Mouse (Mus musculus) neural tube, embryonic 15.5 days (tissue): Measurements from ENCODE around the gene Cd44. TPM values are rescaled to one million over a fixed set of nuclear protein-coding genes. Genes with fewer than 3 reads are reported as not detected.

Source experiments
- ATAC-seq: fragments of 200-750 bp; cut with Nextera tagmentation; 2 replicates; pipeline ENCODE4 v1.8.0; 2017; ENCODE audit warnings: mild to moderate bottlenecking, moderate TSS enrichment, moderate library complexity; ENCODE audit not compliant: low FRiP score
- H3K27ac ChIP-seq: fragments of 300-500 bp; sonication (generic); replicated peaks from 2 replicates; pipeline ENCODE4 v1.5.1; 2015; ENCODE audit warnings: mild to moderate bottlenecking, inconsistent platforms
- H3K27me3 ChIP-seq: fragments of 300-500 bp; sonication (generic); replicated peaks from 2 replicates; pipeline ENCODE4 v1.6.1; 2015; ENCODE audit warnings: inconsistent platforms
- H3K36me3 ChIP-seq: fragments of 300-500 bp; sonication (generic); 2 replicates; pipeline ENCODE4 v1.6.1; 2015; ENCODE audit warnings: inconsistent platforms
- H3K4me1 ChIP-seq: fragments of 300-500 bp; sonication (generic); 2 replicates; pipeline ENCODE4 v1.6.1; 2015; ENCODE audit warnings: inconsistent platforms
- H3K4me2 ChIP-seq: fragments of 300-500 bp; sonication (generic); 2 replicates; pipeline ENCODE4 v1.6.1; 2015; ENCODE audit warnings: inconsistent platforms, mild to moderate bottlenecking, moderate library complexity
- H3K4me3 ChIP-seq: fragments of 300-500 bp; sonication (generic); replicated peaks from 2 replicates; pipeline ENCODE4 v1.5.1; 2015; ENCODE audit warnings: mild to moderate bottlenecking, inconsistent platforms
- H3K9ac ChIP-seq: fragments of 300-500 bp; sonication (generic); replicated peaks from 2 replicates; pipeline ENCODE4 v1.6.1; 2015; ENCODE audit warnings: mild to moderate bottlenecking, inconsistent platforms
- H3K9me3 ChIP-seq: fragments of 300-500 bp; sonication (generic); replicated peaks from 2 replicates; pipeline ENCODE4 v1.6.1; 2016; ENCODE audit warnings: inconsistent platforms
- WGBS: fragments of 180-500 bp; shearing (Covaris S2); methylation state at CpG from one replicate; pipeline ENCODE4 v1.1.7; 2015; ENCODE audit warnings: mixed read lengths; 5-methylcytosine and 5-hydroxymethylcytosine counted together
- polyA plus RNA-seq: library from polyadenylated mRNA; unstranded; fragments of >200 nt; fragmentation: Nextera tagmentation; extraction: Ambion mirVana; gene quantifications from 2 replicates; pipeline ENCODE4 v1.2.1, GENCODE M21; 2015

Cd44 gene
- polyA plus RNA-seq, 1 experiment from 2014 or later, result 6.9 TPM

- H3K27me3 ChIP-seq, result no peaks in the 10 kb centered on the region
- H3K9ac ChIP-seq, result no peak overlapping the region
- ATAC-seq, result no peak
- no peak overlapping the region for H3K27ac ChIP-seq
- no peak overlapping the region for H3K4me2 ChIP-seq
- no peaks in the 10 kb centered on the region for H3K4me1 ChIP-seq
- 92% methylated on average over 3 of the region's 3 CpGs for WGBS
- H3K4me3 ChIP-seq, result no peak overlapping the region
- H3K9me3 ChIP-seq, result no peaks in the 10 kb centered on the region
- H3K36me3 ChIP-seq, result peaks cover 25% of the 10 kb centered on the region
These were observed 123.3 kb downstream of the Cd44 start for GRCm38 (mm10) chr2:102778208-102778607.

- H3K36me3 ChIP-seq, result peaks cover 16% of the 10 kb centered on the region
- H3K4me2 ChIP-seq, result no peak overlapping the region
- H3K27ac ChIP-seq, result no peak overlapping the region
- no peaks in the 10 kb centered on the region for H3K9me3 ChIP-seq
- no peaks in the 10 kb centered on the region for H3K4me1 ChIP-seq
- ATAC-seq, result no peak
- WGBS, result 33% methylated on average over 1 of the region's 1 CpGs
- no peak overlapping the region for H3K9ac ChIP-seq
- no peak overlapping the region for H3K4me3 ChIP-seq
- H3K27me3 ChIP-seq, result no peaks in the 10 kb centered on the region
These were observed 125.9 kb downstream of the Cd44 start for GRCm38 (mm10) chr2:102775561-102775960.

DNA sequence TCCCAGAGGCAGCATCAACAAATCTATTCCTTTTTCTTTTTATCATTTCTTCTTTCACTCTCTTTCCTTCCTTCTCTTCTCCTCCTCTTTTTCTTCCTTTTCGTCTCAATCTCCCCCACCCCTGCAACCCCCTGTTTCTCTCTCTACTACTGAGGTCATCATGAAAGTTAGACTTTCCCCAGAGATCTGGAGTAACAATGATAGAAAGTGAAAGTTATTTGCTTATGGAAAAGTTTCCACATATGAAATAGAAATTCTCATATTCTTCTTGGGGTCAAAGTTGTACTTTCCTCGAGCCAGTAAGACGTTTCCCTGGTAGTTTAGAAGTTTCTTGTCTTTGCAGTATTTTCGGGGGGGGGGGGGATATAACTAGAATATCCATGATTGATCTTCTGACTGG, 126.8 kb downstream of the Cd44 start:
- Histone ChIP-seq H3K27me3 (no peaks in the 10 kb centered on the region), H3K4me1 (no peaks in the 10 kb centered on the region), H3K4me2 (no peak overlapping the region), H3K27ac (no peak overlapping the region), H3K9me3 (no peaks in the 10 kb centered on the region), H3K4me3 (no peak overlapping the region), H3K9ac (no peak overlapping the region), H3K36me3 (peaks cover 22% of the 10 kb centered on the region)
- ATAC-seq, result no peak
- 87% methylated on average over 4 of the region's 4 CpGs for WGBS

- Histone ChIP-seq H3K4me3 (no peak overlapping the region), H3K36me3 (peaks cover 24% of the 10 kb centered on the region), H3K4me2 (no peak overlapping the region), H3K9me3 (no peaks in the 10 kb centered on the region), H3K27ac (no peak overlapping the region), H3K4me1 (no peaks in the 10 kb centered on the region), H3K27me3 (no peaks in the 10 kb centered on the region), H3K9ac (no peak overlapping the region)
- WGBS, result over 99% methylated on average over 5 of the region's 5 CpGs
- ATAC-seq, result no peak
These were observed 129.2 kb downstream of the Cd44 start for GRCm38 (mm10) chr2:102772276-102772675.

DNA sequence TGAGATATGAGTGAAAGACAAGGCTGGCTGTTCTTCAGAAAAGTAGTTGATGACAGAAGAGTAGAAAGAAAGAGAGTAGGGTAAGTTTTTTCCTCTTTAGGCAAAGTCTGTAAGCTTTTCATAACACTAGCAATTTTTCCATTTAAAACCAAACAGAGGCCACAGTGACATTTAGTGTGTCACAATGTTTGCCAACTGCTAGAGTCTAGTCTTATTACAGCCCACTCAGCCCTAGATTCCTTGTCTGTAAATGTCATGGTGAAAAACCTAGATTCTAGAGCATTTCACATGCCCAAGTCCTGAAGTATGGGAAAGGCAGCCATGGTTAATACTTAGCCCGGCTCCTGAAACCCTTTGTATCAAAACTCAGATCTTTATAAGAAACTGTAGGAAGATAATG, 130.2 kb downstream of the Cd44 start:
- H3K36me3 ChIP-seq, result peaks cover 25% of the 10 kb centered on the region
- no peak for ATAC-seq
- no peak overlapping the region for H3K27ac ChIP-seq
- H3K4me1 ChIP-seq, result no peaks in the 10 kb centered on the region
- no peak overlapping the region for H3K9ac ChIP-seq
- no peak overlapping the region for H3K4me3 ChIP-seq
- H3K4me2 ChIP-seq, result no peak overlapping the region
- H3K9me3 ChIP-seq, result no peaks in the 10 kb centered on the region
- no peaks in the 10 kb centered on the region for H3K27me3 ChIP-seq
- 100% methylated on average over 1 of the region's 1 CpGs for WGBS

DNA sequence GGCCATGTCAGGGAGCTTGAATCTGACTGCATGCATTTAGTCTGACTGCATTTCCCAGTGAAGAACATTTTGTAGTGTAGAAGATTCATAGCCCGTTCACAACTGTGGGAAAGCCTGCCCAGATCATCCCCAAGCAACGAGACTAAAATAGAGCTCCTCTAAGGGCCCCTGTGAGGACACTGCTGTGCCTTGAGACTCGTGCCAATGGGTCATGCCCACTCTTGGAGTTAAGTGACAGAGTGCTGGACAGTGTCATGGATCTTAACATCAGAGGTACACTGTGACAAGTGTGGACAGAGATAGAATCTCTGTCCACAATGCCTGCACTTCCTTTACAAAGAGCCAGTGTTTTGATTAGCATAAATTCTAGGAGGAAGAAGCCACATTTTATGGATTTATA, 133.2 kb downstream of the Cd44 start:
- Histone ChIP-seq H3K4me1 (no peaks in the 10 kb centered on the region), H3K9me3 (no peaks in the 10 kb centered on the region), H3K9ac (no peak overlapping the region), H3K36me3 (peaks cover 42% of the 10 kb centered on the region), H3K27me3 (no peaks in the 10 kb centered on the region), H3K4me2 (no peak overlapping the region), H3K4me3 (no peak overlapping the region), H3K27ac (no peak overlapping the region)
- WGBS, result 83% methylated on average over 3 of the region's 3 CpGs
- no peak for ATAC-seq

GRCm38 (mm10) chr2:102764602-102765374, 136.7 kb downstream of the Cd44 start:
- Histone ChIP-seq H3K9ac (no peak overlapping the region), H3K4me3 (no peak overlapping the region), H3K27me3 (no peaks in the 10 kb centered on the region), H3K9me3 (no peaks in the 10 kb centered on the region), H3K4me1 (no peaks in the 10 kb centered on the region), H3K4me2 (no peak overlapping the region), H3K27ac (no peak overlapping the region), H3K36me3 (peaks cover 50% of the 10 kb centered on the region)
- no peak for ATAC-seq
- WGBS, result 85% methylated on average over 8 of the region's 8 CpGs

GRCm38 (mm10) chr2:102763991-102764390, 137.5 kb downstream of the Cd44 start:
- peaks cover 45% of the 10 kb centered on the region for H3K36me3 ChIP-seq
- H3K27ac ChIP-seq, result no peak overlapping the region
- H3K4me2 ChIP-seq, result no peak overlapping the region
- no peak for ATAC-seq
- no peak overlapping the region for H3K4me3 ChIP-seq
- H3K9ac ChIP-seq, result no peak overlapping the region
- no peaks in the 10 kb centered on the region for H3K4me1 ChIP-seq
- 94% methylated on average over 2 of the region's 2 CpGs for WGBS
- H3K9me3 ChIP-seq, result no peaks in the 10 kb centered on the region
- H3K27me3 ChIP-seq, result no peaks in the 10 kb centered on the region

DNA sequence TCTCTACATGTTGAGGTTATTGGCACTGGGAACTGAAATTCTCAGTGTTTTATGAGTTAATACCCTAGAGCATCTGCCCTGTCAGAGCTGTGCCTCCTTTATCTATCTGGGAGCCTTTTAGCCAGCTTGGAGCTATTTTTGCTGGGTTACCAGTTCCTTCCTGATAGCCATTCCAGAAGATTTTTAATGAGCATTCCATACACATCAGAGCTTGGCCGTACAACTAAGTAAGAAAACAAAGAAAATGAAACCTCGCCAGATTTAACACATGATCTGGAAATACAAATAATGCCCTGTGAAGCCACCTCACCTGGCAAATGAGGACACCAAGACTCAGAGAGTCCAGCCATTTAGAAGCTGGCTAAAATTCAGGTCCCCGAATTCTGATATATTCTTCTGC, 138.3 kb downstream of the Cd44 start:
- no peaks in the 10 kb centered on the region for H3K9me3 ChIP-seq

More for the DNA sequence above, 138.3 kb downstream of the Cd44 start:
- H3K4me2 ChIP-seq, result no peak overlapping the region
- H3K4me3 ChIP-seq, result no peak overlapping the region
- no peak overlapping the region for H3K27ac ChIP-seq
- ATAC-seq, result no peak
- no peaks in the 10 kb centered on the region for H3K27me3 ChIP-seq
- no peaks in the 10 kb centered on the region for H3K4me1 ChIP-seq
- 89% methylated on average over 3 of the region's 3 CpGs for WGBS
- peaks cover 47% of the 10 kb centered on the region for H3K36me3 ChIP-seq
- no peak overlapping the region for H3K9ac ChIP-seq

Other genes with a start within 250 kb of the Cd44 start
- gene Slc1a2, start 243.0 kb downstream of the Cd44 start, polyA plus RNA-seq, result 19.6 and 22.3 TPM in 2 replicates
- 70.6 and 74.0 TPM in 2 replicates for gene Pdhx, start 171.8 kb upstream of the Cd44 start, polyA plus RNA-seq
- 54.3 and 57.3 TPM in 2 replicates for gene Apip, start 172.0 kb upstream of the Cd44 start, polyA plus RNA-seq